In the genomic region with DNA sequence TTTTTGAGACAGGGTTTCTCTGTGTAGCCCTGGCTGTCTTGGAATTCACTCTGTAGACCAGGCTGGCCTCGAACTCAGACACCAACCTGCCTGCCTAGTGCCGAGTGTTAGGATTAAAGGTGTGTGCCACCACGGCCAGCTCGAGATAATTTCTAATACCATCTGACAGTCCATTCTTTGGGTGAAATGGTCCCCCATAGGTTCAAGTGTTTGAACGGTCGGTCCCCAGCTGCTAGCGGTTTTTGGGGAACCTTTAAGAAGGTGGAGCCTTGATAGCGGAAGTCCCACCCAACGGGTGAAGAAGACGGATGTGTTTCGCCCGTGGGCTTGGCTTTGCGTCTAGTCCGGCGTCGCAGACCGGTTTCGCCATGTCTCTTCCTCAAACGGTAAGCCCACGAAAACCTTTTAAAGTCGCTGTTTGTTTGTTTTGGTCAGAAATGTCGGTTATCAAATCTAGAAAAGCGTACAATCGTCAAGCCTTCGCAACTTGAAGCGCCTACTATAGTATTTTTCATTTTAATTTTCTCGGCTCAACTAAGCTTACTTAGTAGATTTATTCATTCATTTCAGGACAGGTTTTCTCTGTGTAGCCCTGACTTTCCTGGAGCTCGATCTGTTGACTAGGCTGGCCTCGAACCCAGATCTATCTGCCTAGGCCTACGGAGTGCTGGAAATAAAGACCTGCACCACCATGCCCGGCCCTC, we compare ENCODE assay signal across 8 mouse cellular contexts. TPM values are rescaled to one million over a fixed set of nuclear protein-coding genes. Genes with fewer than 3 reads are reported as not detected.
DNase-seq lines count a peak whose midpoint lies in the region; ATAC-seq and TF ChIP-seq lines count a peak whose summit lies in the region.

No protein-coding gene starts in this region.

- peaks cover 9 to 10% of the 10 kb centered on the region in 2 experiments for H3K4me1 ChIP-seq in MEL (ENCODE audit: control insufficient read depth in 1 of 2, insufficient read depth in 2 of 2, low read length in 2 of 2)
- H3K4me1 ChIP-seq in cerebellum, adult 2 months (ENCODE audit: control insufficient read depth, insufficient read depth, low read length), result no peaks in the 10 kb centered on the region; the same call in 1 of the 2 replicates
- H3K4me1 ChIP-seq in lung, embryonic 15.5 days, result peaks cover 19% of the 10 kb centered on the region
- H3K4me1 ChIP-seq in thymus, adult 2 months (replicated peaks; ENCODE audit: control insufficient read depth, insufficient read depth, low read length), result peaks cover 11% of the 10 kb centered on the region

- H3K4me3 ChIP-seq in MEL (ENCODE audit: control insufficient read depth in 1 of 2, insufficient read depth in 1 of 2, low read depth in 2 of 2, low read length in 2 of 2), result peak overlapping the region; percentile 73 to 96
- peak overlapping the region; percentile 73 for H3K4me3 ChIP-seq in cerebellum, adult 2 months (replicated peaks; ENCODE audit: insufficient read depth, low read depth, low read length)
- peak overlapping the region; percentile 55 for H3K4me3 ChIP-seq in lung, embryonic 15.5 days
- H3K4me3 ChIP-seq in thymus, adult 2 months (ENCODE audit: control insufficient read depth, insufficient read depth, low read length), result peak overlapping the region; percentile 54

- peak; percentile 97 for DNase-seq in MEL (ENCODE audit: low read depth, low spot score)
- DNase-seq in cerebellum, adult 2 months, result peak; percentile 81 to 86
- peak; percentile 79 for DNase-seq in forelimb bud, embryonic 11.5 days (ENCODE audit: low read depth, low spot score)
- peak; percentile 58 for DNase-seq in layer of hippocampus, adult 9-10 months (ENCODE audit: low spot score)
- DNase-seq in ovary, adult 18-20 months (ENCODE audit: low spot score), result peak; percentile 70
- peak; percentile 79 for DNase-seq in thymus, adult 2 months

- peak overlapping the region; percentile 90 for H3K9ac ChIP-seq in MEL (ENCODE audit: control insufficient read depth, low read depth, low read length, poor library complexity, severe bottlenecking)
- peak overlapping the region; percentile 54 for H3K9ac ChIP-seq in lung, embryonic 15.5 days

- TF ChIP-seq CTCF in MEL (IDR thresholded peaks at IDR 0.05 in 2 of 3, conservative IDR thresholded peaks at IDR 0.05 in 1 of 3; ENCODE audit: control insufficient read depth in 1 of 3, insufficient read depth in 1 of 3, low read depth in 2 of 3, low read length in 3 of 3, poor library complexity in 1 of 3, severe bottlenecking in 1 of 3), result no peak
- no peak for TF ChIP-seq CTCF in cerebellum, adult 2 months (IDR thresholded peaks at IDR 0.05; ENCODE audit: borderline replicate concordance, insufficient read depth, low read depth, low read length)
- no peak for TF ChIP-seq CTCF in thymus, adult 2 months (IDR thresholded peaks at IDR 0.05; ENCODE audit: borderline replicate concordance, control insufficient read depth, extremely low read depth, insufficient read depth, low read length, poor library complexity)

- TF ChIP-seq EP300 in MEL (IDR thresholded peaks at IDR 0.05; ENCODE audit: low read depth in 1 of 2, low read length in 2 of 2), result 0 out of 4 replicates have a peak, but pooled peaks of 1 of the 2 experiments have one; percentile 14

- H3K36me3 ChIP-seq in MEL (ENCODE audit: control insufficient read depth in 1 of 2, insufficient read depth in 2 of 2, low read length in 2 of 2), result peaks cover 0 to 17% of the 10 kb centered on the region in 2 experiments; a peak in 2 of 4 replicates
- 0 out of 2 replicates have a peak, but pooled peaks cover 6% of the 10 kb centered on the region for H3K36me3 ChIP-seq in lung, embryonic 15.5 days
- H3K36me3 ChIP-seq in thymus, adult 2 months (ENCODE audit: control insufficient read depth, insufficient read depth, low read length), result no peaks in the 10 kb centered on the region; the same call in 1 of the 2 replicates

- ATAC-seq in hematopoietic stem cell, adult 5-6 weeks (replicated peaks in 1 of 2; ENCODE audit: insufficient read depth in 1 of 2, low FRiP score in 2 of 2, low TSS enrichment in 1 of 2, low read depth in 1 of 2, poor library complexity in 2 of 2, severe bottlenecking in 2 of 2), result peak; percentile 57 to 61
- peak; percentile 58 for ATAC-seq in lung, embryonic 15.5 days (ENCODE audit: borderline replicate concordance, extremely low read depth, low FRiP score, low TSS enrichment)

- H3K9me3 ChIP-seq in MEL (replicated peaks; ENCODE audit: insufficient read depth, low read length), result no peaks in the 10 kb centered on the region
- H3K9me3 ChIP-seq in lung, embryonic 15.5 days, result no peaks in the 10 kb centered on the region

- peak; percentile 42 to 97; a peak in 2 of 4 replicates for TF ChIP-seq POLR2A in MEL (IDR thresholded peaks at IDR 0.05; ENCODE audit: control insufficient read depth in 1 of 2, insufficient read depth in 1 of 2, low read depth in 1 of 2, low read length in 2 of 2, poor library complexity in 1 of 2)
- TF ChIP-seq POLR2A in cerebellum, adult 2 months (IDR thresholded peaks at IDR 0.05; ENCODE audit: borderline replicate concordance, insufficient read depth, low read length), result peak; percentile 89; the same call in 1 of the 2 replicates
- TF ChIP-seq POLR2A in thymus, adult 2 months (IDR thresholded peaks at IDR 0.05; ENCODE audit: control insufficient read depth, extremely low read depth, insufficient read depth, low read length, poor library complexity), result peak; percentile 47; the same call in 1 of the 2 replicates

- H3K79me2 ChIP-seq in MEL (ENCODE audit: control insufficient read depth, insufficient read depth, low read length, poor library complexity), result peaks cover 30% of the 10 kb centered on the region

- H3K4me2 ChIP-seq in lung, embryonic 15.5 days, result peak overlapping the region; percentile 70

- H3K27me3 ChIP-seq in MEL (ENCODE audit: control insufficient read depth in 1 of 2, insufficient read depth in 2 of 2, low read length in 2 of 2), result no peaks in the 10 kb centered on the region
- no peaks in the 10 kb centered on the region for H3K27me3 ChIP-seq in cerebellum, adult 2 months (ENCODE audit: control insufficient read depth, insufficient read depth, low read length)
- no peaks in the 10 kb centered on the region for H3K27me3 ChIP-seq in lung, embryonic 15.5 days
- no peaks in the 10 kb centered on the region for H3K27me3 ChIP-seq in thymus, adult 2 months (ENCODE audit: control insufficient read depth, insufficient read depth, low read length)

- peak overlapping the region; percentile 96 for H3K27ac ChIP-seq in MEL (ENCODE audit: control insufficient read depth, low read depth, low read length)
- H3K27ac ChIP-seq in cerebellum, adult 2 months (ENCODE audit: insufficient read depth, low read length), result no peak overlapping the region
- peak overlapping the region; percentile 52; the same call in 1 of the 2 replicates for H3K27ac ChIP-seq in lung, embryonic 15.5 days
- peak overlapping the region; percentile 64; the same call in 1 of the 2 replicates for H3K27ac ChIP-seq in thymus, adult 2 months (ENCODE audit: control insufficient read depth, insufficient read depth, low read length)

- 4% methylated on average over 31 of the region's 31 CpGs for WGBS in cerebellum, adult 2 months
- WGBS in lung, embryonic 15.5 days, result 4% methylated on average over 31 of the region's 31 CpGs
- under 1% methylated on average over 31 of the region's 31 CpGs for WGBS in thymus, adult 2 months

- TF ChIP-seq RAD21 in MEL (IDR thresholded peaks at IDR 0.05; ENCODE audit: low read depth, low read length), result no peak

TF ChIP-seq in MEL, 35 proteins besides CTCF, POLR2A, EP300 and RAD21 (continues in another document):
- TF ChIP-seq KAT2A (conservative IDR thresholded peaks at IDR 0.05; ENCODE audit: low read depth, low read length), result no peak

RNA-seq across cellular contexts. Expression of a gene that starts 14.3 kb away (rescaled TPM):
- total RNA-seq in MEL (2012; rRNA removed), result 12.2 and 13.8 TPM in 2 replicates
- polyA plus RNA-seq in MEL (2012; ENCODE audit: insufficient read depth in 1 of 2, insufficient read length in 2 of 2, low read depth in 1 of 2, low replicate concordance in 2 of 2, missing spikeins in 1 of 2), result 10 to 100 TPM in 1 of 2 experiments, not detected in 1; 48.1 TPM
- polyA plus RNA-seq in cerebellum, adult 2 months (2012; rRNA removed), result 38.8 and 42.6 TPM in 2 replicates
- 15.4 and 27.2 TPM in 2 replicates for total RNA-seq in hematopoietic stem cell, adult 5-6 weeks (2017)
- polyA plus RNA-seq in lung, embryonic 15.5 days (2015; fragmentation: Nextera tagmentation; extraction: Ambion mirVana), result 29.3 and 32.4 TPM in 2 replicates
- polyA plus RNA-seq in thymus, adult 2 months (2012; rRNA removed), result 35.5 and 42.6 TPM in 2 replicates

RNA-seq across cellular contexts. Expression of a gene that starts 14.7 kb away (rescaled TPM):
- total RNA-seq in MEL (2012; rRNA removed), result 50.7 and 57.1 TPM in 2 replicates
- 10 to 100 TPM in 1 of 2 experiments, not detected in 1; 98.5 TPM for polyA plus RNA-seq in MEL (2012; ENCODE audit: insufficient read depth in 1 of 2, insufficient read length in 2 of 2, low read depth in 1 of 2, low replicate concordance in 2 of 2, missing spikeins in 1 of 2)
- 92.5 and 103 TPM in 2 replicates for polyA plus RNA-seq in cerebellum, adult 2 months (2012; rRNA removed)
- 18.3 and 22.1 TPM in 2 replicates for total RNA-seq in hematopoietic stem cell, adult 5-6 weeks (2017)
- 49.4 and 50.3 TPM in 2 replicates for polyA plus RNA-seq in lung, embryonic 15.5 days (2015; fragmentation: Nextera tagmentation; extraction: Ambion mirVana)
- 37.9 and 45.5 TPM in 2 replicates for polyA plus RNA-seq in thymus, adult 2 months (2012; rRNA removed)

RNA-seq across cellular contexts. Expression of a gene that starts 24.8 kb away (rescaled TPM):
- 137 and 142 TPM in 2 replicates for total RNA-seq in MEL (2012; rRNA removed)
- 100 to 1,000 TPM in 1 of 2 experiments, not detected in 1; 312 TPM for polyA plus RNA-seq in MEL (2012; ENCODE audit: insufficient read depth in 1 of 2, insufficient read length in 2 of 2, low read depth in 1 of 2, low replicate concordance in 2 of 2, missing spikeins in 1 of 2)
- polyA plus RNA-seq in cerebellum, adult 2 months (2012; rRNA removed), result 85.8 and 99.1 TPM in 2 replicates
- total RNA-seq in hematopoietic stem cell, adult 5-6 weeks (2017), result 139 and 356 TPM in 2 replicates
- polyA plus RNA-seq in lung, embryonic 15.5 days (2015; fragmentation: Nextera tagmentation; extraction: Ambion mirVana), result 71.6 and 87.8 TPM in 2 replicates
- polyA plus RNA-seq in thymus, adult 2 months (2012; rRNA removed), result 128 and 132 TPM in 2 replicates

RNA-seq across cellular contexts. Expression of a gene that starts 26.0 kb away (rescaled TPM):
- 25.4 and 25.9 TPM in 2 replicates for total RNA-seq in MEL (2012; rRNA removed)
- 10 to 100 TPM in 1 of 2 experiments, not detected in 1; 14.1 TPM for polyA plus RNA-seq in MEL (2012; ENCODE audit: insufficient read depth in 1 of 2, insufficient read length in 2 of 2, low read depth in 1 of 2, low replicate concordance in 2 of 2, missing spikeins in 1 of 2)
- polyA plus RNA-seq in cerebellum, adult 2 months (2012; rRNA removed), result 0.95 and 1.1 TPM in 2 replicates
- total RNA-seq in hematopoietic stem cell, adult 5-6 weeks (2017), result 16.8 and 23.6 TPM in 2 replicates
- 2.2 and 3.2 TPM in 2 replicates for polyA plus RNA-seq in lung, embryonic 15.5 days (2015; fragmentation: Nextera tagmentation; extraction: Ambion mirVana)
- polyA plus RNA-seq in thymus, adult 2 months (2012; rRNA removed), result 15.0 and 20.4 TPM in 2 replicates

RNA-seq across cellular contexts. Expression of a gene that starts 38.3 kb away (rescaled TPM):
- 18.3 and 20.3 TPM in 2 replicates for total RNA-seq in MEL (2012; rRNA removed)
- polyA plus RNA-seq in MEL (2012; ENCODE audit: insufficient read depth in 1 of 2, insufficient read length in 2 of 2, low read depth in 1 of 2, low replicate concordance in 2 of 2, missing spikeins in 1 of 2), result 10 to 100 TPM in 1 of 2 experiments, not detected in 1; 12.2 TPM
- polyA plus RNA-seq in cerebellum, adult 2 months (2012; rRNA removed), result 13.0 and 17.3 TPM in 2 replicates
- 197 and 236 TPM in 2 replicates for total RNA-seq in hematopoietic stem cell, adult 5-6 weeks (2017)
- polyA plus RNA-seq in lung, embryonic 15.5 days (2015; fragmentation: Nextera tagmentation; extraction: Ambion mirVana), result 6.1 and 8.4 TPM in 2 replicates
- 380 and 457 TPM in 2 replicates for polyA plus RNA-seq in thymus, adult 2 months (2012; rRNA removed)
